Mouse (Mus musculus): Measurements from ENCODE around the gene Limd1. TPM values are rescaled to one million over a fixed set of nuclear protein-coding genes. Genes with fewer than 3 reads are reported as not detected.
A peak's percentile ranks its signal among the peaks of the same experiment; 100 is the strongest.

Gene Limd1
- total and polyA plus RNA-seq, 2 experiments from 2014 or later, result 11.1 to 30.3 TPM

GRCm38 (mm10) chr9:123529392-123530157, 51.1 kb downstream of the Limd1 start, which contains the start of gene Sacm1l:
Gene Sacm1l (plus strand): TSS chr9:123529759.
- peak; percentile 100 for DNase-seq (ENCODE audit: low spot score)
- no peaks in the 10 kb centered on the region for H3K27me3 ChIP-seq (ENCODE audit: insufficient read depth, low read length)
- TF ChIP-seq CTCF (IDR thresholded peaks at IDR 0.05; ENCODE audit: low read depth), result no peak
- H3K4me1 ChIP-seq (ENCODE audit: insufficient read depth, low read length), result peaks cover 12% of the 10 kb centered on the region
- H3K9me3 ChIP-seq (ENCODE audit: low read length), result no peaks in the 10 kb centered on the region
- under 1% methylated on average over 72 of the region's 79 CpGs for WGBS
- H3K36me3 ChIP-seq (ENCODE audit: insufficient read depth, low read length), result no peaks in the 10 kb centered on the region
- H3K4me2 ChIP-seq (ENCODE audit: low read depth, low read length), result peak within 1 kb of the TSS; percentile 69
- peak; percentile 99 for ATAC-seq
- peak within 1 kb of the TSS; percentile 83 for H3K4me3 ChIP-seq (ENCODE audit: low read length)
- peak within 1 kb of the TSS; percentile 91 for H3K9ac ChIP-seq (replicated peaks; ENCODE audit: low read length)
- peak within 1 kb of the TSS; percentile 96 for H3K27ac ChIP-seq

- H3K4me3 ChIP-seq (ENCODE audit: low read length), result peak overlapping the region; percentile 83
- H3K9me3 ChIP-seq (ENCODE audit: low read length), result no peaks in the 10 kb centered on the region
- no peak for TF ChIP-seq CTCF (IDR thresholded peaks at IDR 0.05; ENCODE audit: low read depth)
- no peak for ATAC-seq
- no peaks in the 10 kb centered on the region for H3K36me3 ChIP-seq (ENCODE audit: insufficient read depth, low read length)
- WGBS, result under 1% methylated on average over 13 of the region's 13 CpGs
- peaks cover 12% of the 10 kb centered on the region for H3K4me1 ChIP-seq (ENCODE audit: insufficient read depth, low read length)
- DNase-seq (ENCODE audit: low spot score), result peak; percentile 58
- H3K4me2 ChIP-seq (ENCODE audit: low read depth, low read length), result peak overlapping the region; percentile 69
- peak overlapping the region; percentile 91 for H3K9ac ChIP-seq (replicated peaks; ENCODE audit: low read length)
- H3K27me3 ChIP-seq (ENCODE audit: insufficient read depth, low read length), result no peaks in the 10 kb centered on the region
- peak overlapping the region; percentile 96 for H3K27ac ChIP-seq
These were observed 51.6 kb downstream of the Limd1 start for GRCm38 (mm10) chr9:123530158-123530475.

GRCm38 (mm10) chr9:123530566-123531130, 52.1 kb downstream of the Limd1 start:
- DNase-seq (ENCODE audit: low spot score) (no peak), ATAC-seq (no peak)
- no peak for TF ChIP-seq CTCF (IDR thresholded peaks at IDR 0.05; ENCODE audit: low read depth)
- H3K9ac ChIP-seq (replicated peaks; ENCODE audit: low read length), result peak overlapping the region; percentile 91
- peak overlapping the region; percentile 69 for H3K4me2 ChIP-seq (ENCODE audit: low read depth, low read length)
- peaks cover 12% of the 10 kb centered on the region for H3K4me1 ChIP-seq (ENCODE audit: insufficient read depth, low read length)
- WGBS, result 39% methylated on average over 11 of the region's 11 CpGs
- no peaks in the 10 kb centered on the region; the same call in 1 of the 2 replicates for H3K36me3 ChIP-seq (ENCODE audit: insufficient read depth, low read length)
- no peaks in the 10 kb centered on the region for H3K27me3 ChIP-seq (ENCODE audit: insufficient read depth, low read length)
- H3K27ac ChIP-seq, result peak overlapping the region; percentile 96
- no peaks in the 10 kb centered on the region for H3K9me3 ChIP-seq (ENCODE audit: low read length)
- peak overlapping the region; percentile 83 for H3K4me3 ChIP-seq (ENCODE audit: low read length)

GRCm38 (mm10) chr9:123531234-123531633, 52.7 kb downstream of the Limd1 start:
- Histone ChIP-seq H3K9me3 (ENCODE audit: low read length) (no peaks in the 10 kb centered on the region), H3K36me3 (ENCODE audit: insufficient read depth, low read length) (no peaks in the 10 kb centered on the region; the same call in 1 of the 2 replicates), H3K4me2 (ENCODE audit: low read depth, low read length) (peak overlapping the region; percentile 69), H3K27me3 (ENCODE audit: insufficient read depth, low read length) (no peaks in the 10 kb centered on the region), H3K4me3 (ENCODE audit: low read length) (peak overlapping the region; percentile 83), H3K27ac (no peak overlapping the region), H3K9ac (replicated peaks; ENCODE audit: low read length) (no peak overlapping the region; the same call in 1 of the 2 replicates), H3K4me1 (ENCODE audit: insufficient read depth, low read length) (peaks cover 12% of the 10 kb centered on the region)
- DNase-seq (ENCODE audit: low spot score), result no peak
- no peak for ATAC-seq
- TF ChIP-seq CTCF (IDR thresholded peaks at IDR 0.05; ENCODE audit: low read depth), result no peak

GRCm38 (mm10) chr9:123536613-123537012, 58.1 kb downstream of the Limd1 start:
- Histone ChIP-seq H3K4me1 (ENCODE audit: insufficient read depth, low read length) (0 out of 2 replicates have a peak, but pooled peaks cover 4% of the 10 kb centered on the region), H3K4me3 (ENCODE audit: low read length) (no peak overlapping the region), H3K9ac (replicated peaks; ENCODE audit: low read length) (no peak overlapping the region), H3K27ac (no peak overlapping the region), H3K9me3 (ENCODE audit: low read length) (no peaks in the 10 kb centered on the region), H3K36me3 (ENCODE audit: insufficient read depth, low read length) (no peaks in the 10 kb centered on the region; the same call in 1 of the 2 replicates), H3K27me3 (ENCODE audit: insufficient read depth, low read length) (no peaks in the 10 kb centered on the region), H3K4me2 (ENCODE audit: low read depth, low read length) (no peak overlapping the region)
- TF ChIP-seq CTCF (IDR thresholded peaks at IDR 0.05; ENCODE audit: low read depth), result no peak
- no peak for DNase-seq (ENCODE audit: low spot score)
- ATAC-seq, result no peak
- WGBS, result 90% methylated on average over 2 of the region's 2 CpGs

GRCm38 (mm10) chr9:123538189-123538588, 59.7 kb downstream of the Limd1 start:
- DNase-seq (ENCODE audit: low spot score) (no peak), ATAC-seq (no peak)
- H3K27me3 ChIP-seq (ENCODE audit: insufficient read depth, low read length), result no peaks in the 10 kb centered on the region
- H3K9ac ChIP-seq (replicated peaks; ENCODE audit: low read length), result no peak overlapping the region
- no peak for TF ChIP-seq CTCF (IDR thresholded peaks at IDR 0.05; ENCODE audit: low read depth)
- no peak overlapping the region for H3K27ac ChIP-seq
- H3K4me1 ChIP-seq (ENCODE audit: insufficient read depth, low read length), result no peaks in the 10 kb centered on the region
- H3K4me2 ChIP-seq (ENCODE audit: low read depth, low read length), result no peak overlapping the region
- H3K4me3 ChIP-seq (ENCODE audit: low read length), result no peak overlapping the region
- no peaks in the 10 kb centered on the region; the same call in 1 of the 2 replicates for H3K36me3 ChIP-seq (ENCODE audit: insufficient read depth, low read length)
- H3K9me3 ChIP-seq (ENCODE audit: low read length), result no peaks in the 10 kb centered on the region
- 65% methylated on average over 4 of the region's 4 CpGs for WGBS

GRCm38 (mm10) chr9:123539093-123539492, 60.6 kb downstream of the Limd1 start:
- no peak overlapping the region for H3K9ac ChIP-seq (replicated peaks; ENCODE audit: low read length)
- no peaks in the 10 kb centered on the region for H3K4me1 ChIP-seq (ENCODE audit: insufficient read depth, low read length)
- WGBS, result 47% methylated on average over 1 of the region's 1 CpGs
- no peaks in the 10 kb centered on the region; the same call in 1 of the 2 replicates for H3K36me3 ChIP-seq (ENCODE audit: insufficient read depth, low read length)
- no peak overlapping the region for H3K27ac ChIP-seq
- H3K4me2 ChIP-seq (ENCODE audit: low read depth, low read length), result no peak overlapping the region
- TF ChIP-seq CTCF (IDR thresholded peaks at IDR 0.05; ENCODE audit: low read depth), result no peak
- H3K9me3 ChIP-seq (ENCODE audit: low read length), result no peaks in the 10 kb centered on the region
- no peak overlapping the region for H3K4me3 ChIP-seq (ENCODE audit: low read length)
- DNase-seq (ENCODE audit: low spot score) (no peak), ATAC-seq (no peak)
- no peaks in the 10 kb centered on the region for H3K27me3 ChIP-seq (ENCODE audit: insufficient read depth, low read length)

All from hindbrain, postnatal 0 days (tissue).